Mouse (Mus musculus): ENCODE results near the gene Igsf23. TPM values are rescaled to one million over a fixed set of nuclear protein-coding genes. Genes with fewer than 3 reads are reported as not detected.

Igsf23 gene
- polyA plus RNA-seq, 1 experiment from 2014 or later, result 3.2 TPM

DNA sequence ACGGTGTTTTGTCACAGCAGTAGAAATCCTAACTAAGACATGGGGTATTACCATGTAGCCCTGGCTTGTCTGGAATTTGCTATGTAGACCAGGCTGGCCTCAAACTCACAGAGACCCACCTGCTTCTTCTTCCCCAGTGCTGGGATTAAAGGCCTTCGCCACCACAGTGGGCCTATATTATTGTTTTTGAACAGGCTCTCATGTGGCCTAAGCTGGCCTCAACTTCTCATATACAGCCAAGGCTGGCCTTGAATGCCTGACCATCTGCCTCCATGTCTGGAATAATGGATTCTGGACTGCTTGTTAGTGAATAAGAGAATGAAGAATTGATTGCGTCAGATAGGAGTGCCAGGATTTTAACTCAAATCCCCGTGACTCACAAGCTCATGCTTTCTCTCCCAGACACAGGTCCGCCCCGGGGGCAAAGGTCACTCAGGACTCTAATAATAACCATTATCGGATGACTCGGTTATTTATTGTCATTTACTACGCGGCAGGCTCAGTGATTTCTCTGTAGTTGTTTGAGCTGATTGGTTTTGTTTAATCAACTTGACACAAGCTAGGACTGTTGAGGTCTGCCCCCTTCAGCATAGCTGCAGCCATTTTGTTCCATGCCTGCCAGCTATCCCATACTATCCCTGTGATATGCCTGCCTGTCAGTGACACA lies 1.9 kb upstream of the Igsf23 start:
- H3K36me3 ChIP-seq (ENCODE audit: control insufficient read depth, insufficient read depth, low read length), result no peaks in the 10 kb centered on the region
- no peak overlapping the region for H3K4me3 ChIP-seq (ENCODE audit: low read depth, low read length)
- DNase-seq (ENCODE audit: low spot score) (peak; percentile 59), ATAC-seq (ENCODE audit: low FRiP score, low TSS enrichment) (peak; percentile 63)
- H3K27ac ChIP-seq (replicated peaks), result no peak overlapping the region
- 37% methylated on average over 10 of the region's 10 CpGs for WGBS
- TF ChIP-seq CTCF (IDR thresholded peaks at IDR 0.05; ENCODE audit: low read depth) (no peak), EP300 (optimal IDR thresholded peaks at IDR 0.05) (no peak)
- no peaks in the 10 kb centered on the region for H3K9me3 ChIP-seq (ENCODE audit: control insufficient read depth, low read length)
- H3K27me3 ChIP-seq (ENCODE audit: control insufficient read depth, insufficient read depth, low read length), result no peaks in the 10 kb centered on the region
- no peaks in the 10 kb centered on the region for H3K4me1 ChIP-seq (replicated peaks; ENCODE audit: control insufficient read depth, insufficient read depth)
- H3K9ac ChIP-seq (ENCODE audit: low read length), result no peak overlapping the region
- no peak overlapping the region for H3K4me2 ChIP-seq (replicated peaks; ENCODE audit: low read depth)

DNA sequence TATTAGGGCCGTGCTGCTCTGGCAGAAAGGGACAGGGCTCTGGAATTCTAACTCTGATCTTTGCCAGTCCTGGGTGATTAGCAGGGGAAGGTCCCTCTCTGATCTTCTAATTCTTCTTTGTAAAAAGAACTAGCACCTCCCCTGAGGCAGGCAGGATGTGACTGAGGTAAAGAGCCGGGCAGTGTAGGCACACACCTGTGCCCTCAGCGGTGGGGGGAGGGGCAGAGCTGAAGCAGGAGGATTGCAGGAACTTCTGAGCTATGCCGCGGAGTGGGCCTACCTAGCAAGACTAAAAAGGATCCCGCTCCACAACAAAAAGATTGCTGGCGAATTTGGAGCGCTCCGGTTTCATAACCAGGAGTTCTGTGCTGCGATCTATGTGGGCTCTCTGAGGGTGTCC lies 560 bp downstream of the Igsf23 start:
- H3K4me1 ChIP-seq (replicated peaks; ENCODE audit: control insufficient read depth, insufficient read depth), result no peaks in the 10 kb centered on the region
- H3K27ac ChIP-seq (replicated peaks), result no peak overlapping the region
- H3K9me3 ChIP-seq (ENCODE audit: control insufficient read depth, low read length), result no peaks in the 10 kb centered on the region
- H3K4me2 ChIP-seq (replicated peaks; ENCODE audit: low read depth), result no peak overlapping the region
- H3K27me3 ChIP-seq (ENCODE audit: control insufficient read depth, insufficient read depth, low read length), result no peaks in the 10 kb centered on the region
- 47% methylated on average over 10 of the region's 10 CpGs for WGBS
- H3K36me3 ChIP-seq (ENCODE audit: control insufficient read depth, insufficient read depth, low read length), result no peaks in the 10 kb centered on the region
- H3K4me3 ChIP-seq (ENCODE audit: low read depth, low read length), result no peak overlapping the region
- DNase-seq (ENCODE audit: low spot score) (peak; percentile 26), ATAC-seq (ENCODE audit: low FRiP score, low TSS enrichment) (peak; percentile 45; the same call in 1 of the 2 replicates)
- no peak overlapping the region for H3K9ac ChIP-seq (ENCODE audit: low read length)
- TF ChIP-seq CTCF (IDR thresholded peaks at IDR 0.05; ENCODE audit: low read depth) (no peak), EP300 (optimal IDR thresholded peaks at IDR 0.05) (no peak)

DNA sequence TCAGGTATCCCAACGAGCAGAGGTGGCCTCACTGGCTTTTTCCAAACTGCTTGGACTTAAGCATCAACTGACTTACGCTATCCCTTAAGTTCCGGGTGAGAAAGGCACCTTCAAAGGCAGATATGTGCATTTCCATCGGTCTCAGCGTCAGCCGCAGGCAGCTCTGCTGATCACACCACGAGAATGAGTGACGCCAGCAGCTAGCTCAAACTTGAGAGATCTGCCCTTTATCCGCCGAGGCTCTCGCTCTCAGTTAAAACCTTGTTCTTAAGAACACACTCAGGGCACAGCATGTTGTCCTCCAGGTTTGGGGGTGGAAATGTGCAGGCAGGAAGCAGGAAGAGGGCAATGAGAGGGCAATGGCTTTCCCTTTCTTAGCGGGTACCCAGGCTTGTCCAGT lies 1.6 kb downstream of the Igsf23 start:
- TF ChIP-seq EP300 (optimal IDR thresholded peaks at IDR 0.05) (no peak), CTCF (IDR thresholded peaks at IDR 0.05; ENCODE audit: low read depth) (no peak)
- H3K27ac ChIP-seq (replicated peaks), result no peak overlapping the region
- H3K4me2 ChIP-seq (replicated peaks; ENCODE audit: low read depth), result no peak overlapping the region
- no peak for ATAC-seq (ENCODE audit: low FRiP score, low TSS enrichment)
- H3K9ac ChIP-seq (ENCODE audit: low read length), result no peak overlapping the region
- H3K4me1 ChIP-seq (replicated peaks; ENCODE audit: control insufficient read depth, insufficient read depth), result no peaks in the 10 kb centered on the region
- no peaks in the 10 kb centered on the region for H3K9me3 ChIP-seq (ENCODE audit: control insufficient read depth, low read length)
- H3K36me3 ChIP-seq (ENCODE audit: control insufficient read depth, insufficient read depth, low read length), result no peaks in the 10 kb centered on the region
- no peak for DNase-seq (ENCODE audit: low spot score)
- H3K27me3 ChIP-seq (ENCODE audit: control insufficient read depth, insufficient read depth, low read length), result no peaks in the 10 kb centered on the region
- 84% methylated on average over 12 of the region's 12 CpGs for WGBS
- no peak overlapping the region for H3K4me3 ChIP-seq (ENCODE audit: low read depth, low read length)

DNA sequence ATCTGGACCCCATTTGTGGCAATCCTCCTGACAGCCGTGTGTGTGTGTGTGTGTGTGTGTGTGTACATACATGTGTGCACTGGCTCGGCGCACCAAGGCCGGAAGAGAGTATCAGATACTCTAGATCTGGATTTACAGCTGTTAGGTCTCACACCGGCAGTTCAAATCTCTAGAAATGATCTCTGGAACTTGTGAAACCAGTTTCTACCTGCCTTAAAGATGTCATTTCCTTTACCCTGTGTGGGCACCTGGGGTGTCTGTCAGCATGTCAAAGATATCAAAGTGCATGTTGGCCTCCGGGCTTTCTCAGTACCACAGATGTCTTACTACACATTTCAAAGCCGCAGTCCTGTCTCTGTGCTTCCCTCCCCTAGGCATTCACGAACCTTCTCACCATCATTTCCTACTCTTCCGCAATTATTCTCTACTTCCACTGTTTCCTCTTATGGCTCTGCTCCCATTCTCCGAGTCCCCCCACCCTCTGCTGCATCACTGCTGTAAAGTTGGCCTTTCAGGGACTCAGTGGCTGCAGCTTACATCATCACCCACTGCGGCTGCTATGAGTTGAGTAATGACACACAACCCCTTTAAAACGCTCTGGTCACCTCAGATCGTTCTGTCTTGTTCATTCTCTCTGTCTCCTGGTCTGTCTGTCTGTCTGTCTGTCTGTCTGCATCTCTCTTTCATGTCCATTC lies 4.6 kb downstream of the Igsf23 start:
- H3K4me2 ChIP-seq (replicated peaks; ENCODE audit: low read depth), result no peak overlapping the region
- no peaks in the 10 kb centered on the region for H3K27me3 ChIP-seq (ENCODE audit: control insufficient read depth, insufficient read depth, low read length)
- no peak overlapping the region for H3K9ac ChIP-seq (ENCODE audit: low read length)
- no peaks in the 10 kb centered on the region for H3K4me1 ChIP-seq (replicated peaks; ENCODE audit: control insufficient read depth, insufficient read depth)
- no peak overlapping the region for H3K27ac ChIP-seq (replicated peaks)
- ATAC-seq (ENCODE audit: low FRiP score, low TSS enrichment) (no peak), DNase-seq (ENCODE audit: low spot score) (no peak)
- TF ChIP-seq EP300 (optimal IDR thresholded peaks at IDR 0.05) (no peak), CTCF (IDR thresholded peaks at IDR 0.05; ENCODE audit: low read depth) (no peak)
- no peaks in the 10 kb centered on the region for H3K36me3 ChIP-seq (ENCODE audit: control insufficient read depth, insufficient read depth, low read length)
- no peaks in the 10 kb centered on the region for H3K9me3 ChIP-seq (ENCODE audit: control insufficient read depth, low read length)
- no peak overlapping the region for H3K4me3 ChIP-seq (ENCODE audit: low read depth, low read length)
- WGBS, result 71% methylated on average over 13 of the region's 13 CpGs

DNA sequence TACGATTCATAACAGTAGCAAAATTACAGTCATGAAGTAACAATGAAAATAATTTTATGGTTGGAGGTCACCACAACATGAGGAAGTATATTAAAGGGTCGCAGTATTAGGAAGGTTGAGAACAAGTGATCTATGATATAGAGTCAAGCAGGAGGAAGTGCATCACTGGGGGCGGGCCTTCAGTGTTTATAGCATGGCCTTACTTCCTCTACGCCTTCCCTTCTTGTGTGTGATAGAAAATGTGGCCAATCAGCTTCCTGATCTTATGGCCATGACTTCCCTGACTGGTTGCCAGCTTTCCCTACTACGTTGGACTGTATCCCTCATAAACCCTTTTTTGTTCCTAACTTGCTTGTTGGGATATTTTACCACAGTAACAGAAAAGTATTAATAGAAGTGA lies 5.4 kb downstream of the Igsf23 start:
- Histone ChIP-seq H3K27ac (replicated peaks) (no peak overlapping the region), H3K9me3 (ENCODE audit: control insufficient read depth, low read length) (no peaks in the 10 kb centered on the region), H3K4me3 (ENCODE audit: low read depth, low read length) (no peak overlapping the region), H3K9ac (ENCODE audit: low read length) (no peak overlapping the region), H3K4me1 (replicated peaks; ENCODE audit: control insufficient read depth, insufficient read depth) (no peaks in the 10 kb centered on the region), H3K27me3 (ENCODE audit: control insufficient read depth, insufficient read depth, low read length) (no peaks in the 10 kb centered on the region), H3K36me3 (ENCODE audit: control insufficient read depth, insufficient read depth, low read length) (no peaks in the 10 kb centered on the region), H3K4me2 (replicated peaks; ENCODE audit: low read depth) (no peak overlapping the region)
- DNase-seq (ENCODE audit: low spot score) (no peak), ATAC-seq (ENCODE audit: low FRiP score, low TSS enrichment) (no peak)
- no peak for TF ChIP-seq CTCF (IDR thresholded peaks at IDR 0.05; ENCODE audit: low read depth)
- TF ChIP-seq EP300 (optimal IDR thresholded peaks at IDR 0.05), result no peak
- WGBS, result 89% methylated on average over 5 of the region's 5 CpGs

DNA sequence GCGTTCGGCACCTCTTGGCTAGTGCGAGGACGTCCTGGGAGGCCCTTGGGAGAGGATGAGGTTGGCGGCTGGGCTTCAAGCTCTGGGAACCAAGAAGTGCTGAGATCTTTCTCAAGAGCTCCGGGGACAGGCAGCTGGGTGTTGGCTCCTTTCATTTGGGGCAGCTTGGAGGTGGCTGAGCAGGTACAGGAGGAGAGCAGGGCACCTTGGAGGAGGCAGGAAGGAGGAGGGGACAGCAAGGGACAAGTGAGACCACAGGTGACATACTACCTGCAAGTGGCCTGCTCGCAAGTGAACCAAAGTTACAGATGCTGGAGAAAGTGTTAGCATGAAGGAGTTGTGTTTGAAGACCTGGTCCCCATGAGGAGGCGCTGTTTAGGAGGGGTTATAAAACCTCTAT lies 5.8 kb downstream of the Igsf23 start:
- no peak overlapping the region for H3K27ac ChIP-seq (replicated peaks)
- H3K4me2 ChIP-seq (replicated peaks; ENCODE audit: low read depth), result no peak overlapping the region
- TF ChIP-seq EP300 (optimal IDR thresholded peaks at IDR 0.05), result no peak
- TF ChIP-seq CTCF (IDR thresholded peaks at IDR 0.05; ENCODE audit: low read depth), result no peak
- no peaks in the 10 kb centered on the region for H3K4me1 ChIP-seq (replicated peaks; ENCODE audit: control insufficient read depth, insufficient read depth)
- H3K4me3 ChIP-seq (ENCODE audit: low read depth, low read length), result no peak overlapping the region
- no peaks in the 10 kb centered on the region for H3K27me3 ChIP-seq (ENCODE audit: control insufficient read depth, insufficient read depth, low read length)
- no peak overlapping the region for H3K9ac ChIP-seq (ENCODE audit: low read length)
- H3K36me3 ChIP-seq (ENCODE audit: control insufficient read depth, insufficient read depth, low read length), result no peaks in the 10 kb centered on the region
- no peak for DNase-seq (ENCODE audit: low spot score)
- H3K9me3 ChIP-seq (ENCODE audit: control insufficient read depth, low read length), result no peaks in the 10 kb centered on the region
- 92% methylated on average over 8 of the region's 8 CpGs for WGBS
- no peak for ATAC-seq (ENCODE audit: low FRiP score, low TSS enrichment)

Data from stomach, postnatal 0 days (tissue).